Mouse (Mus musculus): ENCODE data around the gene Bpifb2. TPM values are rescaled to one million over a fixed set of nuclear protein-coding genes. Genes with fewer than 3 reads are reported as not detected.

Gene Bpifb2
- polyA plus RNA-seq, 1 experiment from 2014 or later: not detected

- DNase-seq (no peak), ATAC-seq (ENCODE audit: insufficient read depth) (no peak)
- H3K36me3 ChIP-seq (ENCODE audit: insufficient read depth): no peaks in the 10 kb centered on the region
- no peaks in the 10 kb centered on the region for H3K4me1 ChIP-seq (ENCODE audit: insufficient read depth)
- no peaks in the 10 kb centered on the region for H3K27me3 ChIP-seq (ENCODE audit: insufficient read depth, low read length)
- no peaks in the 10 kb centered on the region for H3K9me3 ChIP-seq (ENCODE audit: low read depth, low read length)
- no peak overlapping the region for H3K4me3 ChIP-seq (ENCODE audit: low read depth, low read length)
- H3K9ac ChIP-seq: no peak overlapping the region
- no peak for TF ChIP-seq CTCF (IDR thresholded peaks at IDR 0.05; ENCODE audit: low read depth)
- no peak overlapping the region for H3K4me2 ChIP-seq
- 69% methylated on average over 6 of the region's 6 CpGs for WGBS
- no peak overlapping the region for H3K27ac ChIP-seq (ENCODE audit: low read depth)
Measured at GRCm38 (mm10) chr2:153931125-153931524, 56.3 kb downstream of the Bpifb2 start.

DNA sequence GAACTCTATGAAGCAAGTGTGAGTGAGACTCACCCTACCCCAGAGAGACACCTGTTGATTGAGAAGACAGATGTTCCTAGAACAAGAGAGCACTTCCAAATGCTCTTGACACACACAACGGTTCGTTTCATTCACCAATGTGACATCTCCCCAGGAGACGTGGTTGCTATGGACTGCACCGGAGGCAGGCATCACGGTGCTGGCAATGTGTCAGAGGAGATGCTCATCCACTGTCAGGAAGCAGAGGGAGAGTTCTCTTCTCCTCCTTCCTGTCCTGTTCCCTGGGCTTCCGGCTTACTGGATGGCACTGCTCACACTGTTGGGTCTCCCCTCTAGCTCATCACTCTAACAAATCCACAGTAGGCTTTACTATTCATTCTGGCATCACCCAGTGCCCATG lies 58.5 kb downstream of the Bpifb2 start:
- no peak for TF ChIP-seq CTCF (IDR thresholded peaks at IDR 0.05; ENCODE audit: low read depth)
- WGBS: 70% methylated on average over 6 of the region's 6 CpGs
- Histone ChIP-seq H3K4me2 (no peak overlapping the region), H3K9ac (no peak overlapping the region), H3K27me3 (ENCODE audit: insufficient read depth, low read length) (no peaks in the 10 kb centered on the region), H3K4me3 (ENCODE audit: low read depth, low read length) (no peak overlapping the region), H3K9me3 (ENCODE audit: low read depth, low read length) (no peaks in the 10 kb centered on the region), H3K36me3 (ENCODE audit: insufficient read depth) (no peaks in the 10 kb centered on the region), H3K4me1 (ENCODE audit: insufficient read depth) (no peaks in the 10 kb centered on the region), H3K27ac (ENCODE audit: low read depth) (no peak overlapping the region)
- no peak for DNase-seq
- ATAC-seq (ENCODE audit: insufficient read depth): no peak

DNA sequence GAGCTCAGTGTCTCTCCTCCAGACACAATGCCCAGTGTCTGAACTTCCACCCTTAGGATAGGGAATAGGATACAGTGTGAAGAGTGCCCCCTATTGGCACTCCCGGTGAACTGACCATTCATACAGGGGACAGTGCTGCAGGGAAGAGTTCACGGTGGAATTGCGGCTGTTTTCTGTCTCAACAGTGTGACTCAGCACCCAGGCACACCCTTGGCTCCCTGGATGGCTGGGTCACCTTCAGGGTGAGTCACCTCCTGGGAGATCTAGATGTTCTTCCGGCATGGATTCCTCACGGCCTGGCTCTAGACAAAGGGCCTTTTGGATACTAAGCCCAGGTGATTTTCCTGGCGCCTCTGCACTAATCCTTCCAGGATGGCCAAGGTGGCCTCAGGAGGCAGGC lies 60.5 kb downstream of the Bpifb2 start:
- Histone ChIP-seq H3K4me3 (ENCODE audit: low read depth, low read length) (no peak overlapping the region), H3K4me1 (ENCODE audit: insufficient read depth) (no peaks in the 10 kb centered on the region), H3K9ac (no peak overlapping the region), H3K36me3 (ENCODE audit: insufficient read depth) (no peaks in the 10 kb centered on the region), H3K27me3 (ENCODE audit: insufficient read depth, low read length) (no peaks in the 10 kb centered on the region), H3K9me3 (ENCODE audit: low read depth, low read length) (no peaks in the 10 kb centered on the region), H3K27ac (ENCODE audit: low read depth) (no peak overlapping the region), H3K4me2 (no peak overlapping the region)
- 85% methylated on average over 6 of the region's 6 CpGs for WGBS
- DNase-seq (no peak), ATAC-seq (ENCODE audit: insufficient read depth) (no peak)
- no peak for TF ChIP-seq CTCF (IDR thresholded peaks at IDR 0.05; ENCODE audit: low read depth)

- H3K4me2 ChIP-seq: no peak within 1 kb of the TSS
- H3K9me3 ChIP-seq (ENCODE audit: low read depth, low read length): no peaks in the 10 kb centered on the region
- H3K4me3 ChIP-seq (ENCODE audit: low read depth, low read length): no peak within 1 kb of the TSS
- H3K27me3 ChIP-seq (ENCODE audit: insufficient read depth, low read length): no peaks in the 10 kb centered on the region
- no peaks in the 10 kb centered on the region for H3K36me3 ChIP-seq (ENCODE audit: insufficient read depth)
- WGBS: 79% methylated on average over 5 of the region's 5 CpGs
- H3K4me1 ChIP-seq (ENCODE audit: insufficient read depth): no peaks in the 10 kb centered on the region
- no peak for TF ChIP-seq CTCF (IDR thresholded peaks at IDR 0.05; ENCODE audit: low read depth)
- no peak within 1 kb of the TSS for H3K27ac ChIP-seq (ENCODE audit: low read depth)
- no peak for DNase-seq
- H3K9ac ChIP-seq: no peak within 1 kb of the TSS
- ATAC-seq (ENCODE audit: insufficient read depth): no peak
Measured at GRCm38 (mm10) chr2:153937843-153938242, 63.0 kb downstream of the Bpifb2 start, which contains the start of gene Bpifb4. Gene Bpifb4 (plus strand): TSS chr2:153938212.

DNA sequence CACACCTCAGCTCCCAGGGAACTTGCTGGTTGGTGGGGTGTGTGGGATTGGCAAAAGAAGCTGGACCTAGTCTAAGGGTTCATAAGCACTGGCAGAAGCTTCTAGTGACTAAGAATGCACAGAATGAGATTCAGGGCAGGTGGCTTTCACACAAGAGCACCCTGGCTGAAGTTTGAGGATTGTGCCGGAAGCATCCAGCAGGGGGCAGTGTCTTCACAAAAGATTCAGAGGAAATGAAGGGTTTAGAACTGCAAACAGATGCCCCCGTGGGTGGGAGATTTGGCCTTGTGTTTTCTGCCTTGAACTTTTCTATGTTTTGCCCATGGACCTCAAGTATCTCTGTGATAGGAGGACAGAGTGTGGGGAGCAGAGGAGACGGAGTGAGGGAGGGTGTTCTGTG lies 68.7 kb downstream of the Bpifb2 start:
- H3K9me3 ChIP-seq (ENCODE audit: low read depth, low read length): no peaks in the 10 kb centered on the region
- peak; percentile 76 for TF ChIP-seq CTCF (IDR thresholded peaks at IDR 0.05; ENCODE audit: low read depth)
- 33% methylated on average over 3 of the region's 3 CpGs for WGBS

DNA sequence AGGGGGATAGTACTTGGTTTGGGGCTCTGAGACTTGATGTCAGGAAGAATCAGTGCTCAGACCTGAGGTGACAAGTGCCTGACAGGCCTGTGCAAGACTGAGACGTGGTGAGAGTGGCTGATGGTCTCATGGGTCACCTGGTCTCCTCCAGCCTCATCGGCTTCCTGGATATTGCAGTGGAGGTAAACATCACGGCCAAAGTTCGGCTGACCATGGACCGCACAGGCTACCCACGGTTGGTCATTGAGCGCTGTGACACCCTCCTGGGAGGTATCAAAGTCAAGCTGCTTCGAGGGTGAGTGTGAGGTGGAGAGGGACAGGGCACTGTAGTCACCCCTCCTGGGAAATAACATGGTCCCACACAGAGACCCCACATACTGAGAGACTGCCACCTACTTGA lies 69.7 kb downstream of the Bpifb2 start:
- DNase-seq (no peak), ATAC-seq (ENCODE audit: insufficient read depth) (no peak)
- 75% methylated on average over 8 of the region's 8 CpGs for WGBS
- H3K9me3 ChIP-seq (ENCODE audit: low read depth, low read length): no peaks in the 10 kb centered on the region
- no peak overlapping the region for H3K4me3 ChIP-seq (ENCODE audit: low read depth, low read length)
- H3K9ac ChIP-seq: no peak overlapping the region
- H3K4me2 ChIP-seq: no peak overlapping the region
- H3K36me3 ChIP-seq (ENCODE audit: insufficient read depth): no peaks in the 10 kb centered on the region
- no peaks in the 10 kb centered on the region for H3K27me3 ChIP-seq (ENCODE audit: insufficient read depth, low read length)
- no peak overlapping the region for H3K27ac ChIP-seq (ENCODE audit: low read depth)
- no peak for TF ChIP-seq CTCF (IDR thresholded peaks at IDR 0.05; ENCODE audit: low read depth)
- no peaks in the 10 kb centered on the region for H3K4me1 ChIP-seq (ENCODE audit: insufficient read depth)

More for the DNA sequence above, 68.7 kb downstream of the Bpifb2 start:
- peak; percentile 65 for DNase-seq
- no peak overlapping the region for H3K4me3 ChIP-seq (ENCODE audit: low read depth, low read length)
- H3K4me2 ChIP-seq: no peak overlapping the region
- no peak for ATAC-seq (ENCODE audit: insufficient read depth)
- no peaks in the 10 kb centered on the region for H3K36me3 ChIP-seq (ENCODE audit: insufficient read depth)
- H3K4me1 ChIP-seq (ENCODE audit: insufficient read depth): no peaks in the 10 kb centered on the region
- no peaks in the 10 kb centered on the region for H3K27me3 ChIP-seq (ENCODE audit: insufficient read depth, low read length)
- H3K9ac ChIP-seq: no peak overlapping the region
- no peak overlapping the region for H3K27ac ChIP-seq (ENCODE audit: low read depth)

Other genes with a start within 250 kb of the Bpifb2 start
- 66.5 and 70.9 TPM in 2 replicates for gene Commd7, start 242.3 kb upstream of the Bpifb2 start, polyA plus RNA-seq (2014; fragmentation: Nextera tagmentation; extraction: Ambion mirVana)
- gene Dnmt3b, start 225.6 kb upstream of the Bpifb2 start, polyA plus RNA-seq (2014; fragmentation: Nextera tagmentation; extraction: Ambion mirVana): 14.8 and 18.1 TPM in 2 replicates
- gene Dnmt3c, start 178.4 kb upstream of the Bpifb2 start, polyA plus RNA-seq (2014; fragmentation: Nextera tagmentation; extraction: Ambion mirVana): 0.11 and 0.12 TPM in 2 replicates
- 235 and 264 TPM in 2 replicates for gene Mapre1, start 133.8 kb upstream of the Bpifb2 start, polyA plus RNA-seq (2014; fragmentation: Nextera tagmentation; extraction: Ambion mirVana)
- not detected in 2 replicates for gene Efcab8, start 95.1 kb upstream of the Bpifb2 start, polyA plus RNA-seq (2014; fragmentation: Nextera tagmentation; extraction: Ambion mirVana)
- not detected in 2 replicates for gene Sun5, start 4.0 kb upstream of the Bpifb2 start, polyA plus RNA-seq (2014; fragmentation: Nextera tagmentation; extraction: Ambion mirVana)
- not detected in 2 replicates for gene Bpifb6, start 25.3 kb downstream of the Bpifb2 start, polyA plus RNA-seq (2014; fragmentation: Nextera tagmentation; extraction: Ambion mirVana)
- gene Bpifb3, start 43.2 kb downstream of the Bpifb2 start, polyA plus RNA-seq (2014; fragmentation: Nextera tagmentation; extraction: Ambion mirVana): not detected in 2 replicates
- gene Bpifb4, start 63.2 kb downstream of the Bpifb2 start, polyA plus RNA-seq (2014; fragmentation: Nextera tagmentation; extraction: Ambion mirVana): not detected in 2 replicates
- not detected in 2 replicates for gene Bpifa6, start 99.9 kb downstream of the Bpifb2 start, polyA plus RNA-seq (2014; fragmentation: Nextera tagmentation; extraction: Ambion mirVana)
- not detected in 2 replicates for gene Bpifa2, start 133.2 kb downstream of the Bpifb2 start, polyA plus RNA-seq (2014; fragmentation: Nextera tagmentation; extraction: Ambion mirVana)